21 mouse cellular contexts compared by ENCODE assay signal in the genomic region with DNA sequence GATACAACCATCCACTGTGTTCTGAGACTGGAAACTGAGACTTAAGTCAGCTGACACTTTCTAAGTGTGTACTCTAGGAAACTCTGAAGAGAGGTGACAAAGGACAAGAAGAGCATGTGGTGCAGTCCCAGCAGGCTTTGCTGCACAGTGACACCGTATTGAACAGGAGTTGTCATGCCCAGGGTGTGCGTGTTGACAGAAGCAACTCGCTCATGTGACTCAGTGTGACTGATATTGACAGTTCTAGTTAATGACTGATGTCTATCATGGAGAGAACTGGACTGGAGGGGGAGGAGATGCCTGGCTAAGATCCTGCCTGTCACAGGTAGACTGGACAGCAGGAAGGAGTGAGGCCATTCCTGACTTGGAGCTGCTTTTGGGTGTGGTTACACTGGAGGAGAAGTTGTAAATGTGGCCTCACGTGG.
DNase-seq lines count a peak whose midpoint lies in the region; ATAC-seq and TF ChIP-seq lines count a peak whose summit lies in the region.
"Had no signal": no experiment of that assay in that cellular context is flagged by ENCODE, and none has a peak within 500 bp of the region (broad histone marks: within the 10 kb centered on the region; RNA-seq: fewer than 3 reads in every experiment).

No protein-coding gene starts in this region.

- no peaks in the 10 kb centered on the region for H3K36me3 ChIP-seq in liver, adult 2 months (ENCODE audit: control insufficient read depth, insufficient read depth, low read length)
- no peaks in the 10 kb centered on the region for H3K36me3 ChIP-seq in liver, postnatal 0 days (replicated peaks; ENCODE audit: insufficient read depth, low read length)
- H3K36me3 ChIP-seq in midbrain, embryonic 11.5 days (ENCODE audit: control insufficient read depth, insufficient read depth, low read length) = no peaks in the 10 kb centered on the region
- H3K36me3 ChIP-seq: forebrain, embryonic 12.5 days; limb, embryonic 13.5 days; midbrain, embryonic 13.5 days; neural tube, embryonic 15.5 days had no signal

- H3K9me3 ChIP-seq in liver, postnatal 0 days (ENCODE audit: low read length) = no peaks in the 10 kb centered on the region
- H3K9me3 ChIP-seq in midbrain, embryonic 11.5 days (ENCODE audit: control insufficient read depth, low read length) = no peaks in the 10 kb centered on the region
- H3K9me3 ChIP-seq: forebrain, embryonic 12.5 days; limb, embryonic 13.5 days; midbrain, embryonic 13.5 days; neural tube, embryonic 15.5 days had no signal

- no peak overlapping the region for H3K27ac ChIP-seq in liver, adult 2 months (replicated peaks; ENCODE audit: insufficient read depth, low read depth, low read length)
- peak overlapping the region; percentile 30; the same call in 1 of the 2 replicates for H3K27ac ChIP-seq in liver, postnatal 0 days (ENCODE audit: low read depth)
- H3K27ac ChIP-seq in midbrain, embryonic 11.5 days (ENCODE audit: low read depth, low read length) = no peak overlapping the region
- H3K27ac ChIP-seq: forebrain, embryonic 12.5 days; limb, embryonic 13.5 days; midbrain, embryonic 13.5 days; neural tube, embryonic 15.5 days had no signal

- H3K79me2 ChIP-seq in liver, adult 2 months (ENCODE audit: control insufficient read depth, insufficient read depth, low read length) = no peaks in the 10 kb centered on the region

- H3K4me2 ChIP-seq in liver, postnatal 0 days (ENCODE audit: low read depth, low read length) = no peak overlapping the region
- no peak overlapping the region for H3K4me2 ChIP-seq in midbrain, embryonic 11.5 days
- H3K4me2 ChIP-seq: forebrain, embryonic 12.5 days; limb, embryonic 13.5 days; midbrain, embryonic 13.5 days; neural tube, embryonic 15.5 days had no signal

- no peak for TF ChIP-seq POLR2A in liver, adult 2 months (IDR thresholded peaks at IDR 0.05; ENCODE audit: extremely low read depth, insufficient read depth, low read length)

- no peak for TF ChIP-seq CTCF in liver, adult 2 months (IDR thresholded peaks at IDR 0.05; ENCODE audit: low read depth, low read length)
- no peak for TF ChIP-seq CTCF in liver, postnatal 0 days (IDR thresholded peaks at IDR 0.05; ENCODE audit: low read depth)

- no peak for TF ChIP-seq EP300 in liver, postnatal 0 days (IDR thresholded peaks at IDR 0.05; ENCODE audit: low read depth)

- no peaks in the 10 kb centered on the region for H3K27me3 ChIP-seq in liver, adult 2 months (ENCODE audit: control insufficient read depth, insufficient read depth, low read length)
- no peaks in the 10 kb centered on the region for H3K27me3 ChIP-seq in liver, postnatal 0 days (ENCODE audit: insufficient read depth, low read length)
- H3K27me3 ChIP-seq in midbrain, embryonic 11.5 days (ENCODE audit: control insufficient read depth, insufficient read depth, low read length) = no peaks in the 10 kb centered on the region
- H3K27me3 ChIP-seq: forebrain, embryonic 12.5 days; limb, embryonic 13.5 days; midbrain, embryonic 13.5 days; neural tube, embryonic 15.5 days had no signal

- no peak overlapping the region for H3K9ac ChIP-seq in liver, adult 2 months (ENCODE audit: low read depth, low read length)
- no peak overlapping the region for H3K9ac ChIP-seq in liver, postnatal 0 days (replicated peaks)
- no peak overlapping the region for H3K9ac ChIP-seq in midbrain, embryonic 11.5 days (ENCODE audit: low read length)
- H3K9ac ChIP-seq: forebrain, embryonic 12.5 days; limb, embryonic 13.5 days; midbrain, embryonic 13.5 days; neural tube, embryonic 15.5 days had no signal

- 25% methylated on average over 4 of the region's 4 CpGs for WGBS in liver, adult 2 months
- 50% methylated on average over 4 of the region's 4 CpGs for WGBS in liver, postnatal 0 days (ENCODE audit: insufficient replicate concordance)
- 89% methylated on average over 4 of the region's 4 CpGs for WGBS in midbrain, embryonic 11.5 days

- ATAC-seq in liver, postnatal 0 days = peak; percentile 96
- ATAC-seq in midbrain, embryonic 11.5 days (ENCODE audit: low FRiP score) = no peak
- ATAC-seq: hindbrain, embryonic 16.5 days; lung, postnatal 0 days; midbrain, embryonic 13.5 days had no signal

- no peak overlapping the region for H3K4me3 ChIP-seq in liver, adult 2 months (ENCODE audit: insufficient read depth, low read depth, low read length)
- H3K4me3 ChIP-seq in liver, postnatal 0 days (ENCODE audit: low read depth, low read length) = no peak overlapping the region
- no peak overlapping the region for H3K4me3 ChIP-seq in midbrain, embryonic 11.5 days (ENCODE audit: low read depth, low read length)
- H3K4me3 ChIP-seq: forebrain, embryonic 12.5 days; limb, embryonic 13.5 days; midbrain, embryonic 13.5 days; neural tube, embryonic 15.5 days had no signal

- peaks cover 5% of the 10 kb centered on the region for H3K4me1 ChIP-seq in liver, adult 2 months (ENCODE audit: control insufficient read depth, insufficient read depth, low read length)
- peaks cover 18% of the 10 kb centered on the region for H3K4me1 ChIP-seq in liver, postnatal 0 days (ENCODE audit: insufficient read depth)
- H3K4me1 ChIP-seq in midbrain, embryonic 11.5 days (ENCODE audit: control insufficient read depth, insufficient read depth, low read length) = peaks cover 4% of the 10 kb centered on the region; the same call in 1 of the 2 replicates

- DNase-seq in CD4-positive helper T cell, adult 2 months (ENCODE audit: low read depth, low spot score) = peak; percentile 47
- peak; percentile 54 for DNase-seq in induced T-regulatory cell, adult 2 months (ENCODE audit: low read depth)
- peak; percentile 99 for DNase-seq in liver, adult 2 months (ENCODE audit: extremely low read depth, low read depth, low spot score)
- peak; percentile 47 for DNase-seq in liver, postnatal 0 days
- DNase-seq in midbrain, embryonic 11.5 days (ENCODE audit: low spot score, missing footprints) = no peak
- DNase-seq in lung, postnatal 25 days (ENCODE audit: low spot score) = no peak
- DNase-seq in thymus, postnatal 14 days = no peak
- DNase-seq in thymus, postnatal 36 days = no peak
- DNase-seq: cerebellum, adult 2 months; heart, adult 18-20 months; heart, postnatal 4 days; kidney, adult 9 months; kidney, postnatal 4 days; right cerebral cortex, postnatal 14 days; thymus, postnatal 4 days had no signal

Comparison
In these comparisons a context has a peak if more than half of its experiments do, and no peak if none do; other contexts are left out.
1. DNase-seq: peak in CD4-positive helper T cell, adult 2 months (single experiment), induced T-regulatory cell, adult 2 months (single experiment), liver, adult 2 months (single experiment) and liver, postnatal 0 days (single experiment); none in midbrain, embryonic 11.5 days (single experiment), lung, postnatal 25 days (single experiment), thymus, postnatal 14 days (single experiment) and thymus, postnatal 36 days (0 of 2).